Mouse (Mus musculus) yolk sac, embryonic 10.5 days (tissue): ENCODE results near the gene Bap1.
A peak's percentile ranks its signal among the peaks of the same experiment; 100 is the strongest.

Experiments
- DNase-seq: peaks from one replicate; pipeline ENCODE4 v3.0.0-alpha.2; 2017; ENCODE audit warnings: low spot score

The Bap1 gene

DNA sequence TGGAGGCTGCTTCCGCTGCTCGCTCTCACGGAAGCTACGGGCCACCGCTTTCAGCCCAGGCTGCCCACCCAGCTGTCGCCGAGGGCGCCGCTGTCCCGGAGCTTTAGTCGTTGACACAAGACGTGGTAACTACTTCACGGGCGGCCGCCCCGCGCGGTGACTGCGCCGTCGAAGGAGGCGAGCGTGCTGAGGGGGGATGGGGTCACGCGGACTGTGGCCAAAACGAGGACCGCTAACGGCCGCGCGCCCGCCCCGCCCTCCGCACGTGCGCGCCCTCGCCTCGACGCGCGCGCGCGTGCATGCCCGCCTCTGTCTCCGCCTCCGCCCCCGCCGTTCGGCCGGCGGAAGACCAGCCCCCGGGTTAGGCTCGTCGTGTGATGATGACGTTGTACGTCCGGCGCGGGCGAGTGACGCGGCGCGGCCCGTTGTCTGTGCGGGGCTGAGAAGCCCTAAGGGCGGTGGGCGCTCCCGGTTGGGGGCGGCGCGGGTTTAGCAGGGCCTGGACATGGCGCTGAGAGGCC, at the start of gene Bap1, which contains the start of gene Phf7:
Bap1 (plus strand) TSS at position 367 of the 521 bp plus-strand sequence.
Phf7 (minus strand) TSS at position 234 of the 521 bp plus-strand sequence.
- peak; percentile 94 for DNase-seq

DNA sequence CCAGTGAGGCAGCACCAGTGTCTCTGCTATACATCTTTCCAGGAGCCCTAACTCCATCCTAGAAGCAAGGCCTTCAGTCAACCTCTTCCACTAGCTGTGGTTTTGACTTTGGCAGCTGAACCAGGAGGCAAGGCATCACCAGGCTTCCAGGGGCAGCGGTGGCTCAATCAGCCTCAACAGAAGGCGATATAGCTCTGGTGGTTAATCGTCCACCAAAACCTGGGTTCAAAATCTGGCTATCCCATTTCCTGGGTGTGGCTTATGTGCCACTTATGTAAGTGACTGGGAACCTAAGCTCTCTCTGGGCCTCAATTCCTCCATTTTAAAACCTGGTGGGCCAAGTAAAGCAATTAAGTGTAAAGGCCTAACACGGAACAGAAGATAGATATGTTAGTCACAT, 46.4 kb upstream of the Bap1 start:
- DNase-seq, result no peak

DNA sequence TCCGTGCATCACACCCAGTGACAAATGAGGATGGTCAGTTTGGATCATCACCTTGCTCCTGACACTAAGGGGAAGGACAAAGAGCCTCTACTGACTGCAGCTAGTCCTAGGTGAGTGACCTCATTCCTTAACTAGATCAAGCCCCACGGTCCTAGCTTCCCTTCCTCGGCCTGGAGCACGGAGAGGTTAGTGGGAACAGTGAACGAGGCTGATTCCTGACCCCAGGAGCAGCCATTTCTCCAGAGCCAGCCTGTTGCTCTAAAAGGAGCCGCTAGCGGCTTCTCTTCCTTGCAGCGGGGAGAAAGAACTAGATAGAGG, 46.0 kb upstream of the Bap1 start:
- no peak for DNase-seq

DNA sequence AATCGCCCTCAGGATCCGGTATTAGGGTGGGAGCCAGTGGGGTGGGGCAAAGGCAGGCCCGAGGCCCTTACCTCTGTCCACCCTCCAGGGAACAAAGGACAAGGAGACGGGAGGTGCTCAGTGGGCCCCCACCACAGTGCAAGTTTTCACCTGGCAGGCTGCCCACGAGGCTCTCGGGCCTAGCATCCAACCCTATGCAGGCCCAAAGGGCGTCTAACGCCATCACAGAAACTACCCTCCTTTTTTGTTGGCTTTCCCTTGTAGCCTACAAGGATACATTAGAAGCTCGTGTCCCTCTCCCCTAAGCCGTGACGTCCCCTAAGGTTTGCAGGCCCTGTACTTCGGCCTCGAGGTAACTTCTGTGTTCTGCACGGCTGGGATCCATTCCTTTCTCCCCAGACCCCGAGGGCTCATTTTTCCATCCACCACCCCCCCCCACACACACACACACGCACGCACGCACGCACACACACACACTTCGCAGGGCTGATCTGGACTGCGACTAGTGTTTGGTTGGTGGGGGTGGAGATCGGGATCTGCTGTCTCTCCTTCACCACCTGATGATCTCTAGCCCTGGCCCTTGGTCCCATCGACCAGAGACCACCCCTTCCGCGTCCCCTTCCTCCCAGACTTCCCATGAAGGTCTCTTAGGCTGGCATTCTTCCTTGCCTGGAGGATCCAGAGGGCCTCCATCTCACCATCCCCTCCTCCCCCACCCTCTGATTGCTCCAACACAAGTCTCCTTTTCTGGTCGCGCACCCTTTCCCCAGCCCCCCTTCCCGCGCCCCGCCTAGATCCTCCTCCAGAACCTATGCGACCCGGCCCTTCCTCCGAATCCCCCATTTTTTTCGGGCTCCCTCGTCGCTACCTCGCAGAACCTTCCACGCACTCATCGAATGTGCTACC, 45.4 kb upstream of the Bap1 start:
- DNase-seq, result peak; percentile 68

DNA sequence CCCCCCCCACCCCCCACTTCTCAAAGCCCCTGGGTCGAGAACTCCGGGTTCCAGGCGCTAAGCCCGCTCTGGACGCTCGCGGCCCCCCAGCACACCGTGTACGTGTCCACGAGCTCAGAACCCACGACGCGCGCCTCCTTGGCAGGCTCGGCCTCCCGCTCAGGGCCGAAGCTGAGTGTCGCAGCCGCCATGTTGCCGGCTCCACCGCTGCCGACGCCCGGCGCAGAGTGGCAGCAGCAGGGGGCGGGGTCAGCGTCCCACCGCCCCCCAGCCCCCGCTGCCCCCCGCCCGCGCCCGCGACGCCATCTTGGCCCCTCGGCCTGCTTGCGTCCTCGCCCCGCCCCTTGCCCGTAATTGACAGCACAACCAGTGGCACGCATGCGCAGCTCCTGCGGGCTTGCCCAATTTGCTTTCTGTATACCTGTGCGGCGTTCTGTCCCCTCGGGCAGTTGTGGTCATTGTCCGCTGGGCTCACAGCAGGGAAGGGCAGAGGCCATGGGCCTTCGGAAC, 44.7 kb upstream of the Bap1 start:
- peak; percentile 94 for DNase-seq

DNA sequence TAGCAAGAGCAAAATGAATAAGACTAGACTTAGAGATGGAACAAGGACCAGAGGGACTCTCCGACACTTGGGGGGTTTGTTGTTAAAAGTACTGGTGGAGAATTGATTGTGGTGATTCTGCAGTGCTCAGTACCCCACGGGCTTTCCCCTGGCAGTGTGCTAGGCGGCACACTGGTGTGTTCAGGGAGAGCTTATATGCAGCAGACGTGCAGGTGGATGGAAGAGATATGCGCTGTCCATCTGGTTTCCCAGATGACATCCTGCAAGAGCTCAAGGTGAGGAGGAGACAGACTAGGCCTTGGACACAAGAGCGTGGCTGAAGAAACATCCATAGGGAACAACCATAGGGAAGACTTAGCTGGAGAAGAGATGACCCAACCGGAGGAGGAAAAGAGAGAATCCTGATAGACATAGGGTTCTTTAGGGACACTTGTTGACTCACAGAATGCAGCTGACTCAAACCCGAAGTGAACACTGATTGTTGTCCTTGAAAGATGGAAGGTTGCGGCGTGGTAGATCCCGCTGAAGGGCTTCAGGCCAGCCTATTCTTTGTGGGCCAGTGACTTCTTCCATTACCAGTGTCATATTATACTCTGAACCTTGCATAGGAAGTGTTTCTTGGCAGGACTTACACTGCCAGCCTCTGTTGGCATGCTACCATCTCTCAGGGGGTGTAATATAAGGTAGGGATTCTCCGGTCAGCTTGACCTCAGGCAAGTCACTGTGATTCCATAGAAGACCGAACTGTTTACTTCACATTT, 44.0 kb upstream of the Bap1 start:
- no peak for DNase-seq

DNA sequence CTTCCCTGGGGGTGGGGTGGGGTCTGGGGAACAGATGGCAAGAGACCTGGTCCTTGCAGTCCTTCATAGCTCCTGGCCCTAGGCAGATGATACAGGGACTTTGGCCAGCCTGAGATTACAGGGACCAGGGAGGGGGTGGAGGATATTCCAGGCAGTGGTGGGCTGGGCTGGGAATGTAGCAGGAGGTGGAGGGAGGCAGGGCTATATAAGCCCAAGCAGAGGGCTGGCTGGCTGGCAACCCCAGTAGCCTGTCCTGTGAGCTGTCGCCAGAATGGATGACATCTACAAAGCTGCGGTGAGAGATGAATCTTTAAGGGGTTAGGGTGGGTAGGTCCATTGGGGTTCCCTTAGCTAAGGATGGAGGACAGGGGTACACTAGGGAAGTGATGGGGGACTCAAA, 43.2 kb upstream of the Bap1 start, which contains the start of gene Tnnc1:
Tnnc1 (plus strand) TSS at position 229 of the 400 bp plus-strand sequence.
- peak; percentile 65 for DNase-seq

DNA sequence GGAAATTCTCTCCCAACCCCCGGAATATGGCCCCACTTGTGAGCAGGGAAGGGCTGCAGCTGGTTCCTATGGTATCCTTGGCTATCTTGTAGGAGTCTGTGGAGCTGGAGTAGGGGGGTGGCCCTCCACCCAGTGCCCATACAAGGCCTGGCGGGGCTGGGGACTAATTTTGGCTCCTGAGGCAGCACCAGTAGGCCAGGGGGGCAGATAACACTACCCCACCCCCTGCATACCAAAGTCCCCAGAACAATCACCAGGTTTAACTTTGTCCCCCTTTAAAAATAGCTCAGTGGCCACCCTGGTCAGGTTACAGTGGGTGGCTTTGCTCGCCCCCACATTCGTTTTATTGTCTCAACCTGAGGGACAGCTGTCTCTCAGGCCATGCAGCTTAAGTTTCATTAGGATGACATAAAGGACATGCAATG, 42.1 kb upstream of the Bap1 start:
- DNase-seq, result no peak

DNA sequence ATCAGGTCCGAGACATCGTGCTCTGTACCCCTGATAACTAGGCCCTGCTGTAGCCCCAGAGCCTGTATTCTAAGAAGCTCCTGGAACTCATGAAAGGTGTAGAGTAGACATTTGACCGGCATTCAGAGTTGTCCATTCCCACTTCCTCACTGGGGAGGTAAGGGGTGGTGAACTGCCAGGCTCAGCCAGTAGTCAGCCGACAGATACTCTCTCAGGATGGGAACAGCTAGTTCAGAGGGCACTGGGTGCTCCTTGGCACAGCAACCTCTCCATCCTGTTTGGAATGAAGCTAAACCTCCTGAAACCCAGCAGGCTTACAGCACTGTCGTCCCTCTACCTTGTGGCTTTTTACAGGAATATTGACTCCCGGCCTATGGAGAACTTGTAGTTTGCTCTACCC, 39.4 kb upstream of the Bap1 start:
- no peak for DNase-seq

DNA sequence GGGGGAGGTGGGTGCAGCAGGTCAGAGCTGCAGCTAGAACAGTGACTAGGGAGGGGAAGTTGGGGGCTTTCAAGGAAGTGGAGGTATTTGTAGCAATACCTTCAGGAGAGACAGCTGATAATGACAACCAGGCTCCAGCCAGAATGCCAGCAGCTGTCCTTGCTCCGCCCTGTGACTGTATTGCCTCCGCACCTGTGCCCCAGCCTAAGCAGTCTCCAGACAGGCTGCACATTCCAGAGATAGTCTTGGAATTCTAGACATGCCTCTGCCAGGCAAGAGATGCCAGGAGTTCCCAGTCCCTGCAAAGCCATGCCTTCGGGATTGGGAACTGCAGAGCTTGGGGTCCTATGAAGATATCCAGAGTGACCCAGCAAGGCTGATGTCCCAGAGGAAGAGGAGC, 38.8 kb upstream of the Bap1 start:
- DNase-seq, result no peak

DNA sequence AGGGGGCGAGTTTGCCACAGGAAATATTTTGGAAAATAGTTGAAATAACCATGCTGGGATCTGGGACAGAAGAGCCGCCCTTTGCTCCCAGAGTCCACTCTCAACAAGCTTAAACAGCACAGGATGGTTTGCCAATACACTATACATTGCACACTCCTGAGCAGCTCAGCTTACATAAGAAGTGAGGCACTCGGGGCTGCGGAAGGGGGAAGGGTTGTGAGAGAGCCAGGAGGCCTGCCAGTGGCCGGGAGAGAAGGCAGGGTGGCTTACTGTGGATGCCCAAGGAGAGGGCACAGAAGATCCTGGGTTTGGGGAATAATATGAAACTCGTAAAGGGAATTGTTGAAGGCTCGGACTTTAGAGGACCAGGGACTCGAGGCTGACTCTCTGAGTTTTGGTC, 37.4 kb upstream of the Bap1 start:
- peak; percentile 45 for DNase-seq

DNA sequence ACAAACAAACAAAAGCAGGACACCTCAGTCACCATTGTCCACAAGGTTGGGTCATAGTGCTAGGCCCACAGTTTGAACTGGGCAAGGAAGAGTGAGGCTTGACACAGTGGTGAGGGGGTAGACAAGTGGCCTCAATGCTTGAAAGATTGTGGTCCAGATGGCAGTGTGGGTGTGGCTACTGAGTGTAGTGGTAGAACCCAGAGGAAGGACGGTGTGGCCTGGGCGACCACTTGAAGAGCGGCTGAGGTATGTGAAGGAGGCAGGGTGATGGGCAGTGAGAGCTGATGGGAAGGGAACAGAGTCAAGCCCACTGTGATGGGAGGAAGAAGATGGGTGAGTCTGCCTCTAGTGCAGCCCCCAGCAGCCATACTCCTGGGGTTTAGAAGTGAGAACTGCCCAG, 36.6 kb upstream of the Bap1 start:
- DNase-seq, result no peak

DNA sequence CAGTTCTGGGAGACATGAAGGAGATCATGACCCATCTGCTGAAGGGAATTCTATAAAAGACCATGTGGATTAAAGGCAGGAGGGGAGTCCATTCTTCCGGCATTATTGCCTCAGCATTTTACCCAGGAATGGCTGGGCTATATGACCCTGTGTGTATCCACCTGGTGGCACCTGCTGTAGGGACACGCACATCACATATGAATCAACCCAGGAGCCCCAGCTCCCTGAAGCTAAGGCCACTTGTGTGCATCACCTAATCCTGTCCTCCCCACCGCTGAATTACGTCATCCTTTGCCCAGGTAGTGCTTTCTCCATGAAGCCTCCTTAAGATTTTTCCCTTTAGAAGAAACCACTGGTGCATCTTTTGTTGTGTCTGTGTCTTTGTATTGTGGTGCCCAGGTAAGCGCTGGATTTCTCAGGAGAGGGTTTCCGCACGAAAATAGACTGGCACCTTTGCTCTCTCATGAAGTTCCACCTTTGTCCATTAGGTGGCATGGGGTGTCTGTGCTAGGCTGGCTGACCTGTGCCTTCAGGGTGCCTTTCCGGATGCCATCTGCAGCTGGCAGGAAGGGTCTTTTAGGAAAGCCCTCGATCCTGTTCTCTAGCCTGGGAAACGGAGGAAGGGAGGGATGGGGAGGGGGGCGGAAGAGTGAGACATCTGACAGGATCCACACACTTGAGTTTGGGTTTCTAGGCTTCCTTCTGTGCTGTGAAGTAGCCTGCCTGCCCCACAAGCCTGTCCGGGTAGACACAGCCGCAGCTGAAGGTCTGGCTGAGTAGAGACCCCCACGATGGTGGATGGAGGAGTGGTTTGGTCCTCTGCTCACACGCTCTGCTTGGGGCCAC, 35.9 kb upstream of the Bap1 start:
- no peak for DNase-seq

DNA sequence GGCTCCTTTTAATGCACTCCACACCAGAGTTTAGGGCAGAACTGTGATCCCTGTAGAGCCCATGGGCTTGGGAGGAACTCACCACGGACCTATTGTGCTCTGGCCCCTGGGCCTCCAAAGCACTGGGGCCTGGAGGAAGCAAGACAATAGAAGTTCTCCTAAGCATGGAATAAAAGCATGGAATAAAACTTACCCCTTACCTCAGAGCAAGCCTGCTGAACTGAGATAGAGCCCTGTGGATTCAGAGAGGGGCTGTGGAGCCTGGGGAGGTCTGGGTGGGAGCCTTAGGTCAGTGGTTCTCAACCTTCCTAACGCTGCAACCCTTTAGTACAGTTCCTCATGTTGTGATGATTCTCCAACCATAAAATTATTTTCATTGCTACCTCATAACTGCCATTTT, 34.4 kb upstream of the Bap1 start, which contains the start of gene Nisch:
Nisch (minus strand) TSS at position 101 of the 400 bp plus-strand sequence.
- DNase-seq, result no peak

DNA sequence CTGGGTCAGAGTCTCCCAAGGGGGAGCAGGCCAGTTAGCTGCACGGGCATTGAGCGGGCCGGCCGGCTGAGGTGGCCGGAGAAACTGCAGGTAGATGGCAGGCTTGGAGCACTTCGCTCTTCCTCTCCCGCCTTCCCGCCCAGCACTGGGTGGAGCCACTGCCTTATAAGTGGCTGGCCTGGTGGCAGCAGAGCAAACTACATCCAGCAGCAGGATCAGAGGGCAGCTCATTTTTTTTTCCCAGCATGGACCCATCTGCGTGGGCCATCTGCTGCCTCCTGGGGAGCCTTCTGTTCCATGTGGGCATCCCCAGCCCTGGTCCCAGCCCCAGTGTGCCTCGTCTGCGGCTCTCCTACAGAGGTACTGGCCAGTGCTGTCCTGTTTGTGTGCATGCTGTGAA, 33.6 kb upstream of the Bap1 start, which contains the start of gene Sema3g:
Sema3g (plus strand) TSS at position 195 of the 400 bp plus-strand sequence.
- DNase-seq, result peak; percentile 67

DNA sequence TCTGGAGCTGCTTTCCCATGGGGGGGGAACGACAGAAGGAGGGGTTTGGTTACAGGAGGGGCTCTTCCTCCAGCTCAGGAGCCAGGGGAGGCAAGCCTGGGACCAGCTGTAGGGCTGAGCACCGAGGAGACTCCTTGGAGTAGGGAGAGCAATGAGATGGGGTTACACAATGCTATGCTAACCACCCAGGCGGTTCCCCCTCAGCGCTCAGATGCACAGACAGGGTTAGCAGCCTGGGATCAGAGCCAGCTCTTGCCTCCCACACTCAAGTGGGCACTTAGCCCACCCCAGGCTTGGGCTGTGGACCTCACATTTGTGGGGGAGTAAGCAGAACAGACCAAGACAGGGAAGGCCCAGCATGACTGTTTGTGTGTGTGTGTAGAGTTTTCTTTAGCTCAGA, 24.3 kb upstream of the Bap1 start:
- no peak for DNase-seq

DNA sequence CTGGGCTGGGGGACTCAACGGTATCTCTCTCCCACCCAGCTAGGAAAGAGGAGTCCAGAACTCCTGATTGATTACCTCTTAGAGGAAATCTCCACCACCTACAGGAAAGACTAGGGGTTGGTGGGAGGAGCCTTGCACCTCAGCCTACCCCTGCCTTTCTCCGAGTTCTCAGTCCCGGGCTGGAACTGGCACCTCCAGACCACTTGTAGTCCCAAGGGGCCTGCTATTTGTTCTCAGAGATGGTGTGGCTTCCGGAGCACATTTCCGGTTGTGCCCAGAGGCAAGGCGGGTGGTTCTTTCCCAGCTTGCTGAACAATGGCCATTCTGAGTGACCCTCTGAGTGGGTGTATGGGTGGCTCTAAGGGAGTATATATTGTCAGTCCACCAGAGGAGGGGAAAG, 23.0 kb upstream of the Bap1 start:
- no peak for DNase-seq

DNA sequence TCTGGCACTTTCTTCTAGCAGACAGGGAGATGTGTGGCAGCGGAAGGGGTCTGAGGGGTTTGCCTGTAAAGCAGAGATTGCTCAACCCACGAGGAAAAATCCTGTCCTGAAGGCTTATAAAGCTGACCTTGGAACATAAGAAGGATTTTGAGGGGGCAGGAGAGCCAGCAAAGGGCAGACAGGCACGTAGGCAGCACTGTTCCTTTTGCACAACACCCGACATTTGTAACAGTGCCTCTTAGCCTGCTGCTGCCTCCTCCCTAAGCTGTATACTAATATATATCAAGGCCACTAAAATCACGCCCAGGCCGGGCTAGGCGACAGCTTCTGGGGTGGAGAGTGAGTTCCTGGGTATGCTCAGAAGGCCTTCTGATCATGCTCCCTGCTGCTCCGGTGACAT, 20.8 kb upstream of the Bap1 start:
- no peak for DNase-seq

DNA sequence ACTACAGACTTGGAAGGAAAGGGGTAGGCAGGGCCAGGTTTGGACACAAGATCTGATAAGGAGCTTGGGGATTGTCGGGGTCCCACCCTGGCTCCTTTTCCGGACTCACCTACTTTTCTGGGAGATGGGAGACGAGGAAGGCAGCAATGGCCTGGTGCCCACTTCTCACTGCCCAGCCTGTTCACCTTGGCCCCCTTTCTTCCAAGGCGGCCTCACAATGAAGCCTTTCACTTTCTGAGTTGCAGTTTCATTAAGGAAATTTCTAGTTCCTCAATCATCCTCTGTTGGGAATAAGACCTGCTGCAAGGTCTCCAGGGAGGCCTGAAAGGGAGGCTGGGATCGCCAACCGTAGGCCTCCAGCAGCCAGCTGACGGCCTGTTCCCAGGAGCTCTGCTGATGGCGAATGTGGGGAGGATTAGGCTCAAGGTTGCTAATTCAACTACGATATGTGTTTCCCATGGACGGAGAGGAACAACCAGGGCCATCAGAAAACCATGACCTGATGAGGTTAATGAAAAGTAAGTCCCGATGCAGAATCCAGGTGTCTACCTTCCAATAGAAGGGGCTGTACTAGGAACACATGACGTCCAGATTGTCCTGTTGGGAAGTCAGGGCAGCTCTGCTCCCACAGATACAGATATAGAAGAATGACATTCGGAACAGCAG, 18.7 kb upstream of the Bap1 start:
- DNase-seq, result no peak

DNA sequence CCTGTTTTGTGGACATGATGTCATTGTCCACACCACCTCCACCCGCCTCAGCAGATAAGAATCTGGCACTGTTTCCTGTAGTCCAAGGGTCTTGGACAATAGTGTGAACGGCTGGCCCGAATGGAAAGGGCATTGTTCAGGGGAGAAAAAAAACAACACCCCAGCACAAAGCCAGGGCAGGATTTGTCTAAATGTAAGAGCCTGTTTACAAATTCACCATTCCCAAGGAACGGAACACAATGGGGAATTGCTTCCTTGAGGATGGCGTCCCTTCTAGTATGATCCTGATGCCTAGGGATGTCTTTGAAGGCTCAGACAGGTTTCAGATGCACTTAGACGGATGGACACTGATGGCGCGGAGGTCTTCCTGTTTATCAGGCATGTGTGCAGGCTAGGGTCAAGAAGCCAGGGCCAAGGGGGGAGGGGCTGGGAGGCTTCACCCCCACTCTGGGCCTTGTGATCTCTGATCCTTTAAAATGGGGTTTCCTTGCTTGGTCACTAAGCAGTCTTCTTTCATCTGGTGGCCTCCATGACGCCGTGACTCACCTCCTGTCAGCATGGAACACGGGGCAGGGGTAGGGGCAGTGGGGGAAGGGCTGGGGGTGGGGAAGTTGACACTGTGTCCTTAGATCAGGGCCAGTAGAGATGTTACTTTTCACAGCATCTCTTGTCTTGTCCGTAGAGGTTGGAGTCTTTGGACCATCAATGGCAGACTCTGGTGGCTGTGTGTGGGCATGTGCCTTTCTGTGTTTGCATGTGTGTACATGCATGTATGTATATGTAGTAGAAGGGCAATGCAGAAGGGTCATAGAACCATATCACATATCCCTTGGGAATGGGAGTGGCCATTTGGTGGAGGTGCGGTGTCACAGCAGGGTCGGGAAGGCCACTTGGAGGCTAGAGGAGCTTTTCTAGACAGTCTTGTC, 17.9 kb upstream of the Bap1 start:
- DNase-seq, result peak; percentile 42
